8 mouse cellular contexts compared by ENCODE assay signal in genomic region chr4:139598356-139598755, GRCm38 (mm10). TPM values are rescaled to one million over a fixed set of nuclear protein-coding genes. Genes with fewer than 3 reads are reported as not detected.
DNase-seq lines count a peak whose midpoint lies in the region; ATAC-seq and TF ChIP-seq lines count a peak whose summit lies in the region.

No protein-coding gene starts in this region.

- H3K4me3 ChIP-seq in heart, adult 2 months, result peak overlapping the region; percentile 21
- no peak overlapping the region for H3K4me3 ChIP-seq in thymus, adult 2 months (ENCODE audit: control insufficient read depth, insufficient read depth, low read length)
- no peak overlapping the region for H3K4me3 ChIP-seq in liver, embryonic 12.5 days
- no peak overlapping the region for H3K4me3 ChIP-seq in stomach, postnatal 0 days (ENCODE audit: low read depth, low read length)

- no peaks in the 10 kb centered on the region for H3K9me3 ChIP-seq in liver, embryonic 12.5 days (replicated peaks)
- no peaks in the 10 kb centered on the region for H3K9me3 ChIP-seq in stomach, postnatal 0 days (ENCODE audit: control insufficient read depth, low read length)

- TF ChIP-seq EP300 in heart, adult 2 months (IDR thresholded peaks at IDR 0.05; ENCODE audit: insufficient read depth, low read depth, low read length), result no peak
- no peak for TF ChIP-seq EP300 in stomach, postnatal 0 days (optimal IDR thresholded peaks at IDR 0.05)

- intact Hi-C loops in heart, adult 2 months (cut with DNase I), result loop anchor here (2.0 kb wide), 1 partner anchor 18 kb away; no protein-coding TSS in a partner anchor
- intact Hi-C loops in heart, postnatal 14 days (cut with DNase I), result no loop called here

- peaks cover 44% of the 10 kb centered on the region for H3K4me1 ChIP-seq in heart, adult 2 months (ENCODE audit: control insufficient read depth, insufficient read depth, low read length)
- peaks cover 63% of the 10 kb centered on the region for H3K4me1 ChIP-seq in thymus, adult 2 months (replicated peaks; ENCODE audit: control insufficient read depth, insufficient read depth, low read length)
- peaks cover 86% of the 10 kb centered on the region for H3K4me1 ChIP-seq in liver, embryonic 12.5 days
- peaks cover 31% of the 10 kb centered on the region for H3K4me1 ChIP-seq in stomach, postnatal 0 days (replicated peaks; ENCODE audit: control insufficient read depth, insufficient read depth)

- H3K9ac ChIP-seq in heart, adult 2 months (ENCODE audit: low read depth, low read length), result 0 out of 2 replicates have a peak overlapping the region, but pooled peaks have one; percentile 8
- H3K9ac ChIP-seq in liver, embryonic 12.5 days, result no peak overlapping the region
- H3K9ac ChIP-seq in stomach, postnatal 0 days (ENCODE audit: low read length), result peak overlapping the region; percentile 35; the same call in 1 of the 2 replicates

- H3K79me2 ChIP-seq in heart, adult 2 months (replicated peaks; ENCODE audit: control insufficient read depth, insufficient read depth, low read length), result peaks cover 4% of the 10 kb centered on the region; the same call in 1 of the 2 replicates

- peak overlapping the region; percentile 52 for H3K4me2 ChIP-seq in liver, embryonic 12.5 days
- peak overlapping the region; percentile 47 for H3K4me2 ChIP-seq in stomach, postnatal 0 days (replicated peaks; ENCODE audit: low read depth)

- no peak for DNase-seq in heart, adult 2 months
- no peak for DNase-seq in heart, postnatal 14 days
- DNase-seq in thymus, adult 2 months, result no peak
- DNase-seq in thymus, postnatal 10 days (ENCODE audit: low spot score in 2 of 2), result no peak
- no peak for DNase-seq in stomach, postnatal 0 days (ENCODE audit: low spot score)
- DNase-seq in urinary bladder, postnatal 10 days (ENCODE audit: low spot score), result no peak

- TF ChIP-seq CTCF in heart, adult 2 months (IDR thresholded peaks at IDR 0.05), result no peak
- no peak for TF ChIP-seq CTCF in thymus, adult 2 months (IDR thresholded peaks at IDR 0.05; ENCODE audit: borderline replicate concordance, control insufficient read depth, extremely low read depth, insufficient read depth, low read length, poor library complexity)
- no peak for TF ChIP-seq CTCF in stomach, postnatal 0 days (IDR thresholded peaks at IDR 0.05; ENCODE audit: low read depth)

- no peaks in the 10 kb centered on the region for H3K27me3 ChIP-seq in heart, adult 2 months (ENCODE audit: control insufficient read depth, insufficient read depth, low read length)
- no peaks in the 10 kb centered on the region for H3K27me3 ChIP-seq in thymus, adult 2 months (ENCODE audit: control insufficient read depth, insufficient read depth, low read length)
- H3K27me3 ChIP-seq in liver, embryonic 12.5 days (replicated peaks), result peaks cover 42% of the 10 kb centered on the region
- H3K27me3 ChIP-seq in stomach, postnatal 0 days (ENCODE audit: control insufficient read depth, insufficient read depth, low read length), result no peaks in the 10 kb centered on the region

- no peaks in the 10 kb centered on the region for H3K36me3 ChIP-seq in heart, adult 2 months (ENCODE audit: control insufficient read depth, insufficient read depth, low read length)
- no peaks in the 10 kb centered on the region for H3K36me3 ChIP-seq in thymus, adult 2 months (ENCODE audit: control insufficient read depth, insufficient read depth, low read length)
- H3K36me3 ChIP-seq in liver, embryonic 12.5 days, result no peaks in the 10 kb centered on the region
- no peaks in the 10 kb centered on the region for H3K36me3 ChIP-seq in stomach, postnatal 0 days (ENCODE audit: control insufficient read depth, insufficient read depth, low read length)

- 13% methylated on average over 13 of the region's 13 CpGs for WGBS in heart, adult 2 months
- 31% methylated on average over 13 of the region's 13 CpGs for WGBS in thymus, adult 2 months
- WGBS in liver, embryonic 12.5 days (ENCODE audit: insufficient replicate concordance), result 14% methylated on average over 13 of the region's 13 CpGs
- WGBS in stomach, postnatal 0 days, result 16% methylated on average over 13 of the region's 13 CpGs

- no peak for ATAC-seq in liver, embryonic 12.5 days
- ATAC-seq in stomach, postnatal 0 days (ENCODE audit: low FRiP score, low TSS enrichment), result no peak
- ATAC-seq in erythroblast, adult 5-6 weeks (replicated peaks; ENCODE audit: low FRiP score, poor library complexity, severe bottlenecking), result no peak

- TF ChIP-seq POLR2A in heart, adult 2 months (IDR thresholded peaks at IDR 0.05; ENCODE audit: insufficient read depth, low read depth, low read length), result no peak
- TF ChIP-seq POLR2A in thymus, adult 2 months (IDR thresholded peaks at IDR 0.05; ENCODE audit: control insufficient read depth, extremely low read depth, insufficient read depth, low read length, poor library complexity), result no peak

- H3K27ac ChIP-seq in heart, adult 2 months, result peak overlapping the region; percentile 83
- H3K27ac ChIP-seq in thymus, adult 2 months (ENCODE audit: control insufficient read depth, insufficient read depth, low read length), result peak overlapping the region; percentile 92
- H3K27ac ChIP-seq in liver, embryonic 12.5 days, result peak overlapping the region; percentile 73
- peak overlapping the region; percentile 90 for H3K27ac ChIP-seq in stomach, postnatal 0 days (replicated peaks)

RNA-seq across cellular contexts. Expression of gene Gm21969, which starts 4.6 kb away (rescaled TPM):
- total RNA-seq in heart, adult 2 months (2021), result not detected
- 0.06 TPM in 1 of 2 replicates, not detected in the other for polyA plus RNA-seq in heart, adult 2 months (2012; rRNA removed)
- not detected for total RNA-seq in heart, postnatal 14 days (2021)
- 0.04 TPM in 1 of 2 replicates, not detected in the other for polyA plus RNA-seq in thymus, adult 2 months (2012; rRNA removed)
- not detected in 2 replicates for polyA plus RNA-seq in liver, embryonic 12.5 days (2016; fragmentation: Nextera tagmentation; extraction: Ambion mirVana)
- not detected in 2 replicates for polyA plus RNA-seq in stomach, postnatal 0 days (2015; fragmentation: Nextera tagmentation; extraction: Ambion mirVana)
- total RNA-seq in erythroblast, adult 5-6 weeks (2015; ENCODE audit: low replicate concordance), result not detected in 2 replicates
- 0.60 TPM in 1 of 2 replicates, not detected in the other for total RNA-seq in erythroblast, adult 5-6 weeks (2017; ENCODE audit: low replicate concordance)

RNA-seq across cellular contexts. Expression of gene Aldh4a1, which starts 24.3 kb away (rescaled TPM):
- 10 to 100 TPM; 79.7 to 96.7 TPM for total RNA-seq in heart, adult 2 months (2021)
- polyA plus RNA-seq in heart, adult 2 months (2012; rRNA removed), result 120 and 149 TPM in 2 replicates
- total RNA-seq in heart, postnatal 14 days (2021), result 10 to 100 TPM; 28.4 to 31.5 TPM
- 60.5 and 69.2 TPM in 2 replicates for polyA plus RNA-seq in thymus, adult 2 months (2012; rRNA removed)
- polyA plus RNA-seq in liver, embryonic 12.5 days (2016; fragmentation: Nextera tagmentation; extraction: Ambion mirVana), result 49.4 and 52.0 TPM in 2 replicates
- 12.9 and 14.7 TPM in 2 replicates for polyA plus RNA-seq in stomach, postnatal 0 days (2015; fragmentation: Nextera tagmentation; extraction: Ambion mirVana)
- total RNA-seq in erythroblast, adult 5-6 weeks (2015; ENCODE audit: low replicate concordance), result 1.3 TPM in 2 replicates
- 2.0 and 3.8 TPM in 2 replicates for total RNA-seq in erythroblast, adult 5-6 weeks (2017; ENCODE audit: low replicate concordance)

RNA-seq across cellular contexts. Expression of gene Tas1r2, which starts 55.0 kb away (rescaled TPM):
- total RNA-seq in heart, adult 2 months (2021), result not detected
- not detected in 2 replicates for polyA plus RNA-seq in heart, adult 2 months (2012; rRNA removed)
- not detected for total RNA-seq in heart, postnatal 14 days (2021)
- polyA plus RNA-seq in thymus, adult 2 months (2012; rRNA removed), result 0.05 and 0.17 TPM in 2 replicates
- polyA plus RNA-seq in liver, embryonic 12.5 days (2016; fragmentation: Nextera tagmentation; extraction: Ambion mirVana), result not detected in 2 replicates
- polyA plus RNA-seq in stomach, postnatal 0 days (2015; fragmentation: Nextera tagmentation; extraction: Ambion mirVana), result not detected in 2 replicates
- total RNA-seq in erythroblast, adult 5-6 weeks (2015; ENCODE audit: low replicate concordance), result not detected in 2 replicates
- not detected in 2 replicates for total RNA-seq in erythroblast, adult 5-6 weeks (2017; ENCODE audit: low replicate concordance)
